Mouse (Mus musculus) liver, embryonic 11.5 days (tissue): Measurements from ENCODE around the gene Henmt1. TPM values are rescaled to one million over a fixed set of nuclear protein-coding genes. Genes with fewer than 3 reads are reported as not detected.

Experiments used
- ATAC-seq: fragments of 200-750 bp; cut with Nextera tagmentation; replicated peaks from 2 replicates; pipeline ENCODE4 v1.8.0; 2017; ENCODE audit warnings: moderate number of reproducible peaks, mild to moderate bottlenecking, moderate TSS enrichment, moderate library complexity; ENCODE audit not compliant: low FRiP score
- DNase-seq: peaks from one replicate; pipeline ENCODE4 v3.0.0-alpha.2; 2017; ENCODE audit warnings: low spot score
- H3K27ac ChIP-seq: fragments of 300-500 bp; sonication (generic); 2 replicates; pipeline ENCODE4 v1.5.1; 2014; ENCODE audit warnings: mild to moderate bottlenecking, low read depth, low read length, control low read depth
- H3K27me3 ChIP-seq: fragments of 300-500 bp; sonication (generic); replicated peaks from 2 replicates; pipeline ENCODE4 v1.6.1; 2014; ENCODE audit warnings: low read length, mixed read lengths; ENCODE audit not compliant: control insufficient read depth, insufficient read depth
- H3K36me3 ChIP-seq: fragments of 300-500 bp; sonication (generic); 2 replicates; pipeline ENCODE4 v1.6.1; 2014; ENCODE audit warnings: mild to moderate bottlenecking, low read length, moderate library complexity, mixed read lengths; ENCODE audit not compliant: control insufficient read depth, insufficient read depth
- H3K4me1 ChIP-seq: fragments of 300-500 bp; sonication (generic); replicated peaks from 2 replicates; pipeline ENCODE4 v1.6.1; 2014; ENCODE audit warnings: low read length, mixed read lengths; ENCODE audit not compliant: control insufficient read depth, insufficient read depth
- H3K4me2 ChIP-seq: fragments of 300-500 bp; sonication (generic); 2 replicates; pipeline ENCODE4 v1.6.1; 2014; ENCODE audit warnings: mild to moderate bottlenecking, control low read depth, moderate library complexity
- H3K4me3 ChIP-seq: fragments of 300-500 bp; sonication (generic); 2 replicates; pipeline ENCODE4 v1.5.1; 2014; ENCODE audit warnings: low read depth, low read length, control low read depth
- H3K9ac ChIP-seq: fragments of 300-500 bp; sonication (generic); 2 replicates; pipeline ENCODE4 v1.6.1; 2014; ENCODE audit warnings: low read depth, low read length, control low read depth
- H3K9me3 ChIP-seq: fragments of 300-500 bp; sonication (generic); 2 replicates; pipeline ENCODE4 v1.6.1; 2016; ENCODE audit warnings: low read length, inconsistent platforms, mixed read lengths; ENCODE audit not compliant: control insufficient read depth
- WGBS: fragments of 180-500 bp; shearing (Covaris S2); extraction: QIAGEN DNeasy Blood & Tissue Kit; methylation state at CpG from one replicate; pipeline ENCODE4 v1.1.7; 2014; 5-methylcytosine and 5-hydroxymethylcytosine counted together
- polyA plus RNA-seq: library from polyadenylated mRNA; unstranded; fragments of >200 nt; fragmentation: Nextera tagmentation; extraction: Ambion mirVana; gene quantifications from 2 replicates; pipeline ENCODE4 v1.2.1, GENCODE M21; 2014

Henmt1 gene
- polyA plus RNA-seq, 1 experiment from 2014 or later: 0.29 TPM

GRCm38 (mm10) chr3:108921822-108922221 lies 17.9 kb upstream of the Henmt1 start:
- Histone ChIP-seq H3K27me3 (no peaks in the 10 kb centered on the region), H3K9me3 (no peaks in the 10 kb centered on the region), H3K9ac (no peak overlapping the region), H3K36me3 (no peaks in the 10 kb centered on the region), H3K27ac (peak overlapping the region; percentile 32; the same call in 1 of the 2 replicates), H3K4me2 (peak overlapping the region; percentile 9; the same call in 1 of the 2 replicates), H3K4me1 (peaks cover 13% of the 10 kb centered on the region), H3K4me3 (no peak overlapping the region)
- ATAC-seq: peak; percentile 97
- no peak for DNase-seq
- 50% methylated on average over 1 of the region's 1 CpGs for WGBS

- H3K4me1 ChIP-seq: peaks cover 13% of the 10 kb centered on the region
- no peak overlapping the region for H3K4me3 ChIP-seq
- no peak overlapping the region for H3K27ac ChIP-seq
- DNase-seq: no peak
- H3K27me3 ChIP-seq: no peaks in the 10 kb centered on the region
- H3K4me2 ChIP-seq: no peak overlapping the region
- no peak overlapping the region for H3K9ac ChIP-seq
- H3K9me3 ChIP-seq: no peaks in the 10 kb centered on the region
- ATAC-seq: no peak
- no peaks in the 10 kb centered on the region for H3K36me3 ChIP-seq
- WGBS: 84% methylated on average over 4 of the region's 4 CpGs
Observed at GRCm38 (mm10) chr3:108925677-108926076, 14.0 kb upstream of the Henmt1 start.

- peaks cover 12% of the 10 kb centered on the region for H3K4me1 ChIP-seq
- H3K4me3 ChIP-seq: no peak overlapping the region
- ATAC-seq (no peak), DNase-seq (no peak)
- no peak overlapping the region for H3K27ac ChIP-seq
- no peak overlapping the region for H3K9ac ChIP-seq
- no peak overlapping the region for H3K4me2 ChIP-seq
- no peaks in the 10 kb centered on the region for H3K36me3 ChIP-seq
- 73% methylated on average over 1 of the region's 1 CpGs for WGBS
- no peaks in the 10 kb centered on the region for H3K9me3 ChIP-seq
- no peaks in the 10 kb centered on the region for H3K27me3 ChIP-seq
Observed at GRCm38 (mm10) chr3:108926308-108926707, 13.4 kb upstream of the Henmt1 start.

GRCm38 (mm10) chr3:108933557-108933956 lies 6.1 kb upstream of the Henmt1 start:
- H3K4me2 ChIP-seq: no peak overlapping the region
- H3K36me3 ChIP-seq: no peaks in the 10 kb centered on the region
- DNase-seq: no peak
- WGBS: 85% methylated on average over 6 of the region's 6 CpGs
- H3K9ac ChIP-seq: no peak overlapping the region
- H3K4me3 ChIP-seq: no peak overlapping the region
- no peaks in the 10 kb centered on the region for H3K4me1 ChIP-seq
- H3K9me3 ChIP-seq: no peaks in the 10 kb centered on the region
- no peak for ATAC-seq
- no peak overlapping the region for H3K27ac ChIP-seq
- no peaks in the 10 kb centered on the region for H3K27me3 ChIP-seq

GRCm38 (mm10) chr3:108938691-108939090 lies 982 bp upstream of the Henmt1 start:
- no peak overlapping the region for H3K27ac ChIP-seq
- no peaks in the 10 kb centered on the region for H3K36me3 ChIP-seq
- DNase-seq (no peak), ATAC-seq (no peak)
- H3K4me2 ChIP-seq: no peak overlapping the region
- H3K4me3 ChIP-seq: no peak overlapping the region
- WGBS: 91% methylated on average over 5 of the region's 5 CpGs
- no peaks in the 10 kb centered on the region; the same call in none of the 2 replicates for H3K27me3 ChIP-seq
- no peak overlapping the region for H3K9ac ChIP-seq
- no peaks in the 10 kb centered on the region for H3K4me1 ChIP-seq
- no peaks in the 10 kb centered on the region for H3K9me3 ChIP-seq

GRCm38 (mm10) chr3:108940001-108940633 lies 444 bp downstream of the Henmt1 start, which contains the start of gene Gm9857:
Gene Gm9857 (minus strand): TSS chr3:108940445.
- H3K4me3 ChIP-seq: peak within 1 kb of the TSS; percentile 32
- H3K27ac ChIP-seq: no peak within 1 kb of the TSS
- peak within 1 kb of the TSS; percentile 66 for H3K4me2 ChIP-seq
- H3K9me3 ChIP-seq: no peaks in the 10 kb centered on the region
- 51% methylated on average over 41 of the region's 59 CpGs for WGBS
- no peaks in the 10 kb centered on the region for H3K36me3 ChIP-seq
- no peaks in the 10 kb centered on the region; the same call in none of the 2 replicates for H3K27me3 ChIP-seq
- ATAC-seq (peak; percentile 29), DNase-seq (no peak)
- peak within 1 kb of the TSS; percentile 26; the same call in 1 of the 2 replicates for H3K9ac ChIP-seq
- H3K4me1 ChIP-seq: no peaks in the 10 kb centered on the region

GRCm38 (mm10) chr3:108940996-108941395 lies 1.3 kb downstream of the Henmt1 start:
- 83% methylated on average over 10 of the region's 10 CpGs for WGBS
- Histone ChIP-seq H3K4me2 (no peak overlapping the region), H3K27me3 (no peaks in the 10 kb centered on the region; the same call in none of the 2 replicates), H3K4me1 (no peaks in the 10 kb centered on the region), H3K4me3 (no peak overlapping the region), H3K36me3 (no peaks in the 10 kb centered on the region), H3K9ac (no peak overlapping the region), H3K9me3 (no peaks in the 10 kb centered on the region), H3K27ac (no peak overlapping the region)
- DNase-seq (no peak), ATAC-seq (no peak)

GRCm38 (mm10) chr3:108957976-108958375 lies 18.3 kb downstream of the Henmt1 start:
- H3K9me3 ChIP-seq: no peaks in the 10 kb centered on the region
- H3K27me3 ChIP-seq: no peaks in the 10 kb centered on the region
- H3K4me2 ChIP-seq: no peak overlapping the region
- H3K36me3 ChIP-seq: no peaks in the 10 kb centered on the region
- DNase-seq: no peak
- no peak overlapping the region for H3K9ac ChIP-seq
- H3K27ac ChIP-seq: no peak overlapping the region
- no peak for ATAC-seq
- H3K4me3 ChIP-seq: no peak overlapping the region
- 0 out of 2 replicates have a peak, but pooled peaks cover 2% of the 10 kb centered on the region for H3K4me1 ChIP-seq

- Histone ChIP-seq H3K9me3 (no peaks in the 10 kb centered on the region), H3K4me1 (0 out of 2 replicates have a peak, but pooled peaks cover 2% of the 10 kb centered on the region), H3K4me2 (no peak overlapping the region), H3K4me3 (no peak overlapping the region), H3K36me3 (no peaks in the 10 kb centered on the region), H3K27ac (no peak overlapping the region), H3K27me3 (no peaks in the 10 kb centered on the region), H3K9ac (no peak overlapping the region)
- ATAC-seq: no peak
- DNase-seq: no peak
- 76% methylated on average over 13 of the region's 13 CpGs for WGBS
Observed at GRCm38 (mm10) chr3:108959680-108960295, 20.1 kb downstream of the Henmt1 start.
